Mouse (Mus musculus) small intestine, adult 2 months (tissue): Measurements from ENCODE around the gene Pts. TPM values are rescaled to one million over a fixed set of nuclear protein-coding genes. Genes with fewer than 3 reads are reported as not detected.

Experiments
- H3K27ac ChIP-seq: fragments of 200-500 bp; 2 replicates; pipeline ENCODE4 v1.5.1; 2012; ENCODE audit warnings: low read depth, low read length, control low read depth, inconsistent platforms; ENCODE audit not compliant: insufficient read depth
- H3K27me3 ChIP-seq: fragments of 200-500 bp; 2 replicates; pipeline ENCODE4 v1.6.1; 2012; ENCODE audit warnings: mild to moderate bottlenecking, moderate library complexity, low read length, inconsistent platforms; ENCODE audit not compliant: control insufficient read depth, insufficient read depth
- H3K36me3 ChIP-seq: fragments of 200-500 bp; 2 replicates; pipeline ENCODE4 v1.6.1; 2012; ENCODE audit warnings: mild to moderate bottlenecking, low read length, control low read depth, inconsistent platforms; ENCODE audit not compliant: control insufficient read depth, insufficient read depth
- H3K4me1 ChIP-seq: fragments of 200-500 bp; 2 replicates; pipeline ENCODE4 v1.6.1; 2012; ENCODE audit warnings: low read length, inconsistent platforms, mixed read lengths; ENCODE audit not compliant: control insufficient read depth, insufficient read depth, insufficient read length
- H3K4me3 ChIP-seq: fragments of 200-500 bp; 2 replicates; pipeline ENCODE4 v1.5.1; 2012; ENCODE audit warnings: low read depth, mild to moderate bottlenecking, control low read depth, inconsistent platforms, low read length, moderate library complexity
- CTCF ChIP-seq: fragments of 200-500 bp; IDR thresholded peaks from 2 replicates; pipeline ENCODE4 v1.5.1; 2012; ENCODE audit warnings: low read depth, mild to moderate bottlenecking, control low read depth, inconsistent platforms, low read length, moderate library complexity, mixed read lengths; ENCODE audit not compliant: insufficient replicate concordance, insufficient read length; ENCODE audit errors: extremely low read depth
- POLR2A ChIP-seq: fragments of 200-500 bp; IDR thresholded peaks from 2 replicates; pipeline ENCODE4 v1.6.1; 2012; ENCODE audit warnings: low read depth, mild to moderate bottlenecking, control low read depth, inconsistent platforms, low read length, moderate library complexity
- WGBS: fragments of 180-500 bp; shearing (Covaris S2); methylation state at CpG from one replicate; pipeline ENCODE4 v1.1.7; 2018; 5-methylcytosine and 5-hydroxymethylcytosine counted together
- polyA plus RNA-seq: library from polyadenylated mRNA; depleted of rRNA; stranded (reverse); fragments of >200 nt; gene quantifications from 2 replicates; pipeline ENCODE4 v1.2.3, GENCODE M21; 2012; rRNA removed

Gene Pts
- polyA plus RNA-seq, 1 experiment = 14.9 TPM

GRCm38 (mm10) chr9:50476651-50477050 is 51.9 kb downstream of the Pts start:
- H3K4me3 ChIP-seq = no peak overlapping the region
- peaks cover 3% of the 10 kb centered on the region; the same call in 1 of the 2 replicates for H3K4me1 ChIP-seq
- no peaks in the 10 kb centered on the region for H3K36me3 ChIP-seq
- WGBS = 32% methylated on average over 7 of the region's 7 CpGs
- TF ChIP-seq CTCF (no peak), POLR2A (no peak)
- H3K27ac ChIP-seq = no peak overlapping the region
- no peaks in the 10 kb centered on the region for H3K27me3 ChIP-seq

GRCm38 (mm10) chr9:50475745-50476144 is 52.8 kb downstream of the Pts start:
- Histone ChIP-seq H3K27me3 (no peaks in the 10 kb centered on the region), H3K27ac (no peak overlapping the region), H3K4me3 (peak overlapping the region; percentile 12; the same call in 1 of the 2 replicates), H3K4me1 (peaks cover 5% of the 10 kb centered on the region; the same call in 1 of the 2 replicates), H3K36me3 (no peaks in the 10 kb centered on the region)
- TF ChIP-seq CTCF (no peak), POLR2A (no peak)
- 60% methylated on average over 8 of the region's 8 CpGs for WGBS

GRCm38 (mm10) chr9:50475318-50475717 is 53.2 kb downstream of the Pts start:
- H3K27me3 ChIP-seq = no peaks in the 10 kb centered on the region
- peaks cover 5% of the 10 kb centered on the region; the same call in 1 of the 2 replicates for H3K4me1 ChIP-seq
- no peak overlapping the region for H3K27ac ChIP-seq
- TF ChIP-seq POLR2A (no peak), CTCF (no peak)
- H3K4me3 ChIP-seq = no peak overlapping the region
- 71% methylated on average over 7 of the region's 7 CpGs for WGBS
- no peaks in the 10 kb centered on the region for H3K36me3 ChIP-seq

Other genes starting within 250 kb of the Pts start
- 4.6 and 4.8 TPM in 2 replicates for gene Rpl10-ps3, start 183.8 kb downstream of the Pts start, polyA plus RNA-seq
- gene Plet1, start 34.2 kb downstream of the Pts start, polyA plus RNA-seq = 2.5 and 23.9 TPM in 2 replicates
- 5.7 and 11.2 TPM in 2 replicates for gene Il18, start 26.1 kb upstream of the Pts start, polyA plus RNA-seq
- 5.5 and 8.5 TPM in 2 replicates for gene Bco2, start 26.5 kb upstream of the Pts start, polyA plus RNA-seq
- gene Tex12, start 32.6 kb upstream of the Pts start, polyA plus RNA-seq = 0.10 TPM in 1 of 2 replicates, not detected in the other
- gene Sdhd, start 75.1 kb upstream of the Pts start, polyA plus RNA-seq = 307 and 325 TPM in 2 replicates
- gene Timm8b, start 75.2 kb upstream of the Pts start, polyA plus RNA-seq = 93.7 and 98.1 TPM in 2 replicates
- 0.28 TPM in 2 replicates for gene Pih1d2, start 88.6 kb upstream of the Pts start, polyA plus RNA-seq
- 1.2 and 1.6 TPM in 2 replicates for gene Nkapd1, start 88.7 kb upstream of the Pts start, polyA plus RNA-seq
- 5.3 and 10.2 TPM in 2 replicates for gene Dlat, start 131.1 kb upstream of the Pts start, polyA plus RNA-seq
- gene Dixdc1, start 210.8 kb upstream of the Pts start, polyA plus RNA-seq = 0.57 and 0.75 TPM in 2 replicates
- gene 2310030G06Rik, start 217.8 kb upstream of the Pts start, polyA plus RNA-seq = 7.6 and 15.0 TPM in 2 replicates
- 16.7 and 23.1 TPM in 2 replicates for gene Cryab, start 222.6 kb upstream of the Pts start, polyA plus RNA-seq
- gene Hspb2, start 223.6 kb upstream of the Pts start, polyA plus RNA-seq = 3.5 and 7.6 TPM in 2 replicates
- gene Fdxacb1, start 239.5 kb upstream of the Pts start, polyA plus RNA-seq = 2.4 and 2.6 TPM in 2 replicates
- 13.2 and 17.6 TPM in 2 replicates for gene Alg9, start 246.3 kb upstream of the Pts start, polyA plus RNA-seq
- gene 1110032A03Rik, start 246.8 kb upstream of the Pts start, polyA plus RNA-seq = 12.6 and 20.7 TPM in 2 replicates